Mouse (Mus musculus) granulocyte monocyte progenitor cell, adult 5-6 weeks (primary cell): ENCODE data around the gene Exosc6. TPM values are rescaled to one million over a fixed set of nuclear protein-coding genes. Genes with fewer than 3 reads are reported as not detected.
"Not testable (repeated sequence)": the region's sequence is repeated elsewhere in the genome, so short reads cannot be mapped to it uniquely, and the experiment has no call there.

Experiments used
- ATAC-seq: replicated peaks from 2 replicates; pipeline ENCODE4 v1.8.0; 2016; ENCODE audit warnings: mild to moderate bottlenecking, moderate TSS enrichment, inconsistent platforms; ENCODE audit not compliant: poor library complexity, severe bottlenecking
- total RNA-seq, 2 experiments: library from RNA; stranded (forward) in 1 of 2; stranded (reverse) in 1 of 2; fragments of 200-712, 200-1000 nt in 1 of 2; fragments of >200 nt in 1 of 2; fragmentation: Nextera tagmentation in 1 of 2; gene quantifications; 2 replicates each; pipeline ENCODE4 v1.2.3; 2014 to 2017

Exosc6 gene
- total RNA-seq, 2 experiments from 2014 or later, result 11.5 to 31.8 TPM

DNA sequence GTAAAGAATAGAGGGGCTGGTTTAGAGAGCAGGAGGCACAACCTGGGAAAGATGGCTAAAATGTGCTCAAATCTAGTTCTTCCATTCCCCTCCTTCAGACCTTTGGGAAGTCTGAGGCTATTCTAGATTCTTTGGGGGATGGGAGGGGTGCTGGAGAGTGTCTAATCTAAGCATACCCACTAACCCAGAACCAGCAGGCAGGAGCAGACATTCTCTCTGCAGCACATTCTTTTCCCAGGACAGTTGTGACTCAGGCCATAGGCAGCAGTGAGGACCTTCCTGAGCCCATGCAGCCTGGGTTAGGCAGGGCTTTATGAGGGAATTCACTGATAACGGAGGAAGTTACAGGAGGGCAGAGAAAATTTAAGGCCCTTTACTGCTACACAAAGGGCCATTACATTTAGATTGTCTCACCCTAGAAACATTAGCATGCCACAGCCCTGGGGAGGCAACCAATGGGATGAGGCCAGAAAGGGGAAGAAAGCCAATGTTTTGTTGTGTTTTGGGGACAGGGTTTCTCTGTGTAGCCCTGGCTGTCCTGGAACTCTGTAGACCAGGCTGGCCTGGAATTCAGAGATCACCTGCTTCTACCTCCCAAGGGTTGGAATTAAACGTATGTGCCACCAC is 2.9 kb downstream of the Exosc6 start:
- ATAC-seq, result no peak

- peak; percentile 9; the same call in 1 of the 2 replicates for ATAC-seq
Measured at GRCm38 (mm10) chr8:111061688-111062071, 5.5 kb downstream of the Exosc6 start.

DNA sequence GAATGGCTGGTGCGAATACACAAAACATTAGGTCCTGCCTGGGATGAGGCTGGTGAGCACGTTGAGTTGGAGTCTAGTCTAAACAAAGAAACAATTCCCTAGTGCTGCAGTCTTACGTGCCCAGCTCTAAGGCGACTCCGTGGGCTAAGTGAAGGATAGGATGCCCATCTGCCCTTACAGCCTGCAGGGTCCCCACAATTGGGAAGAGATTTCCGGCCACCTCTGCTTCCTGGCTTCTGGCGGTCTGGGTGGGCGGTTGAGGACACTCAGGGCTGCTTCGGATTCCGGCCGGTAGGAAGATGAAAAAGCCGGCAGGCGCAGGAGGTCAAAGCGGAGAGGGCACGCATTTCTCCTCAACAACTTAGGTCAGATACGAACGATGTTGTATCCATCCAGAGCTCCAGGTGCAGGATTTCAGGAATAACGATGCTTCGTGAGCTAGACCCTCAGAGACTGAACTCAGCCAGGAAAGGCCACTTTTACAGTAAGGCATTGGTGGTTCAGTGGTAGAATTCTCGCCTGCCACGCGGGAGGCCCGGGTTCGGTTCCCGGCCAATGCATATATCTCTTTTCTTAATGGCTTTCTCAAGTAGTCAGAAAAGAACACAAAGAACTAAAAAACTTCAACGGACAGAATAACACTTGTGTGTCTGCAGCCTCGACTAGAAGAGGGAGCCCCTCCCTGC is 6.1 kb downstream of the Exosc6 start:
- peak; percentile 74 for ATAC-seq

DNA sequence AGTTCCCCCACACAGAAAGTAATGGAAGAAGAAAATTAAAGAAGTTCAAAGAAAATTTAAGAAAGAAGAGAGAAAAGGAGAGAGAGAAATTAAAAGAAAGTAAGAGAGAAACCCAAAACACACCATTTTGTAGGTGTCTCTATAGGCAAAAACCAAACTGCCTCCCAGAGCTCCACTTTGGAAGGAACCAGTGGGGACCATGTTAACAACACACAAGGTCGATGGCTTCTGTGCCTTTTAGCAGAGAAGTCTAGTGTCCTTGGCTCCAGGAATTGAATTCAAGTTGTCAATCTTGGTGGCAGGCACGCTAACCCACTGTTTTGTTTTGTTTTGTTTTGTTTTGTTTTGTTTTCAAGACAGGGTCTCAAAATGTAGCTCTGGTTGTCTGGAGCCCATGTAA is 6.8 kb downstream of the Exosc6 start:
- no peak for ATAC-seq

DNA sequence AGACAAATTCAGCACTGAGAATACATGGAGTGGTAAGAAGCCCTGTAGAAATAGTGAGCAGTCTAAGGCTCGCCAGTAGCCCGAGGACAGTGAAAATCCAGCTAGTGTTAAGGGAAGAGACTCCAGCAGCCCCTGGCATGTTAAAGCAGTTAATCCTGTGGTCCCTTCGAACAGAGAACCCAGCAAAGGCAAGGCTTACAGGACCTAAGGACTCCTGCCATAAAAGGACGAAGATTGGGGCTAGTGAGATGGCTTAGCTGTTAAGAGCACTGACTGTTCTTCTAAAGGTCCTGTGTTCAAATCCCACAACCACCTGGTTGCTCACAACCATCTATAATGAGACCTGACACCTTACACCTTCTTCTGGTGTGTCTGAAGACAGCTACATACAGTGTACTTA is 10.2 kb downstream of the Exosc6 start:
- ATAC-seq, result no peak

GRCm38 (mm10) chr8:111067439-111067838 is 11.3 kb downstream of the Exosc6 start:
- peak; percentile 39 for ATAC-seq

DNA sequence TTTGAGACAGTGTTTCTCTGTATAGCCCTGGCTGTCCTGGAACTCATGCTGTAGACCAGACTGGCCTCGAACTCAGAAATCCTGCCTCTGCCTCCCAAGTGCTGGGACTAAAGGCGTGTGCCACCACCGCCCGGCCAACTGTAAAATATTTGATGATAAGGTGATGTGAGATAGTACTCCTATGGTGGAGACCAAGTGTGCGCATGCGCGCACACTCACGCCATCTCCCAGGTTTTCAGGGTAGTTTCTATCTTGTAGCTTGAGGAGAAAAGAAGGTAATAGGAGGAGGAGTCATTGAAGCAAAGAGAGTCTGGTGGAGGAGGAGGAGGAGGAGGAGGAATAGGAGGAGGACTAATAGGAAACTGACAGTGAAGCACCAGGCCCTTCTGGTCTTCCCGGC is 12.5 kb downstream of the Exosc6 start:
- ATAC-seq, result not testable (repeated sequence)

DNA sequence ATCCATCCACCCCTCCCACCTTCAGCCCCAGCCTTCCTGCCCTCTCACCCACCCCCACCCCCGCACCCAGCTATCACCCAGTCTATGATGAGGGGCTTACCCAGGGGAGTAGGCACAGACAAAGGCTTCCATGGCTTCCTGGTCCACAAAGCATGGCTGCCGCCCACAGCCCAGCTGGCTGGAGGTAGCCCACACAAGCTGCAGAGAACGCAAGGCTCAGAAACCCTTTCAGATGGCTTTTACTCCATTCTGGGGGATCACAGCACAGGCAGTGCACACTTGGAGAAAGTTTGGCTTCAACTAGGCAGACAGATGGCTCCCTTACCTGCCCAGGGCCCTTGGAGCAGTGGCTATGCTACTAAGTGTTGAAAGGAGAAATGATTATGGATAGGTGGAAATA is 19.8 kb downstream of the Exosc6 start:
- no peak for ATAC-seq

DNA sequence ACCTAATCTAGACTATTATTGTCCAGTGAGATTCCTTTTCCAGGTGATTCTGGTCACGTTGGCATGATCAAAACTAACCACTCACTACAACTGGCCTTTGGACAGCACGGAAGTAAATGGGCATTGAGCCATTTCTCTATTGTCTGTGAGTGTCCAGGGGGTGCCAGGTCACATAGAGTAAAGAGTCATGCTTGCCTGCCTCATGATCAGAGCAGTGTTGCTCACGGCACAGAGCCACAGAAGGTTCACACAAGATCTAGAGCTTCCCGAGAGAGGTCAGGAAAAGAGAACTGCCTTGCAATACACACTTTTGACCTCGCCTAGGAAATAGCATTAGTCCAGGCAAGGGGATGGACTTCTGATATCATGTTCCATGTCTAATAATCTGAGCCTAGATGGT is 23.3 kb downstream of the Exosc6 start:
- no peak for ATAC-seq

- ATAC-seq, result no peak
Measured at GRCm38 (mm10) chr8:111079861-111080271, 23.7 kb downstream of the Exosc6 start.

DNA sequence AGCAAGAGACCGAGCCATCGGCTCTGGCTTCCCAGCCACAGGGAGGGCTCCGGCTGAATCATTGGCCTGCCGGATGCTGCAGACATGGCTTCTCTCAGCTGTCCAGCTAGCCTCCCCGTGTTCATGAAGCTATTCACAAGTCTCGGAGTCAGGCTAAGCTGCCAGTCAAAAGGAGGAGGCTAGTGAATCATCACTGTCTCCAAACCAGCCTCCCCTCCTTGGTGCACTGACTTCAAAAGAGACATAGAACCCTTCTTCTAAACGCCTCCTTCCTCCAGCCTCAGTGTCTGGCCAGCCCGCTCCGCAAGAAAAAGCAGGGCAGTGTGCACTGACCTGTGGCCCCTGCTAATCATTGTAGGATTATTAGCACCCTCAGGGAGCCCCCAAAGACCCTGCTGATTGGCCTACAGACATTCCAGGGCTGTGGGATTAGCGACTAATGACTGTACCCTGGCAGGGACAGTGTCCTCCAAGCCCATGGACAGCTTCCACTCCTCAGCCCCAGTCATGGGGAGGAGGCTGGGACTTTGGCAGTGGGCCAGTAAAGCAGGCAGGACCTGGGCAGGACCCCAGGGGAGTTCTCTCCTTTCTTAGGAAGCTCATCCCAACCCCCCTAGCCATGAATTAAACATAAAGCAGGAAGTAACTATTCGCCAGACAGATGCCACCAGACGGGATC is 25.6 kb downstream of the Exosc6 start:
- ATAC-seq, result no peak

DNA sequence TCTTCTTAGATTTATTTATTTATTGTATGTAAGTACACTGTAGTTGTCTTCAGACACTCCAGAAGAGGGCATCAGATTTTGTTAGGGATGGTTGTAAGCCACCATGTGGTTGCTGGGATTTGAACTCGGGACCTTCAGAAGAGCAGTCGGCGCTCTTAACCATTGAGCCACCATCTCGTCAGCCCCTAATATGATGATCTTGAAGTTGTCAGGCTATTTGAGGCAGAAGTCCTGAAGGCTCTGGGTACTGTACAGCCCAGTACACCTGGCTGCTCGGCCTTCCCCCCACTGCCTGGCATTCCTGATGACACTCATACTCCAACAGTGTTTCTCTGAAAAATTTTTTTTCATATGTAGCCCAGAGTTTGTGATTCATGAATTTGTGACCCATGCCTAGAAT is 27.8 kb downstream of the Exosc6 start:
- not testable (repeated sequence) for ATAC-seq

DNA sequence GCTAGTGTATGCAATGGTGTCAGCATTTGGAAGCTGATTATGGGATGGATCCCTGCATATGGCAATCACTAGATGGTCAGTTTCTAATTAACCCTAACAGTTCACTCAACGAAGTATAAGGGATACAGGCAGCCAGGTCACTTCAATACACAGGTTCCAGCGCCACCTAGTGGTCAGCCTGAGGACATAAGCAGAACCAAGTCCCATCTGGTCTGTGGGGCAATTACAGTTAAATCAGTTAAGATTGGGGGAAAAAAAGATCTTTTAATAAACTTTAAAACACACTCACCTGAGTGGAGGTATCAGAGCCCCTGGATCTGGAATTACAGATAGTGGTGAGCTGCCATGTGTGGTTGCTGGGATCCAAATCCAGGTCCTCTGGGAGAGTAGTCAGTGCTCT is 34.0 kb downstream of the Exosc6 start:
- peak; percentile 66 for ATAC-seq

- no peak for ATAC-seq
Measured at GRCm38 (mm10) chr8:111091706-111092105, 35.6 kb downstream of the Exosc6 start.

GRCm38 (mm10) chr8:111092326-111092725 is 36.2 kb downstream of the Exosc6 start, which contains the start of gene Clec18a:
Clec18a (minus strand) TSS chr8:111092426.
- not testable (repeated sequence) for ATAC-seq

- peak; percentile 86 for ATAC-seq
Measured at GRCm38 (mm10) chr8:111093865-111094718, 38.0 kb downstream of the Exosc6 start, which contains the start of gene Pdpr. Pdpr (plus strand) TSS chr8:111094630.

- ATAC-seq, result peak; percentile 21; the same call in 1 of the 2 replicates
Measured at GRCm38 (mm10) chr8:111094719-111095302, 38.7 kb downstream of the Exosc6 start.
